Mouse (Mus musculus) kidney, postnatal 4 days (tissue): ENCODE measurements at regions not wholly inside any gene's neighbourhood (a gene's known extent, or its start where the extent isn't known, plus 50 kb on each side); places are given as distances from the start of the nearest gene placed in this dataset.

Experiments used
- DNase-seq, 2 experiments: peaks; one replicate each; pipeline ENCODE4 v3.0.0; 2021; ENCODE audit warnings: mixed read lengths in 2 of 2

- DNase-seq, result no peak
Measured at GRCm38 (mm10) chr15:64532260-64533120, 285.0 kb upstream of the Gm21798 start.

GRCm38 (mm10) chr15:64533169-64533795 is 284.2 kb upstream of the Gm21798 start:
- no peak for DNase-seq

- DNase-seq, result no peak
Measured at GRCm38 (mm10) chr15:64534166-64534565, 283.3 kb upstream of the Gm21798 start.

GRCm38 (mm10) chr15:64535160-64535559 is 282.3 kb upstream of the Gm21798 start:
- DNase-seq, result no peak

GRCm38 (mm10) chr15:64541395-64541794 is 276.1 kb upstream of the Gm21798 start:
- no peak for DNase-seq

- DNase-seq, result no peak
Measured at GRCm38 (mm10) chr15:64542250-64542901, 275.1 kb upstream of the Gm21798 start.

GRCm38 (mm10) chr15:64542908-64543307 is 274.6 kb upstream of the Gm21798 start:
- no peak for DNase-seq

GRCm38 (mm10) chr15:64546035-64546434 is 271.5 kb upstream of the Gm21798 start:
- no peak for DNase-seq

- no peak for DNase-seq
Measured at GRCm38 (mm10) chr15:64557540-64557939, 260.0 kb upstream of the Gm21798 start.

- DNase-seq, result no peak
Measured at GRCm38 (mm10) chr15:64558220-64558619, 259.3 kb upstream of the Gm21798 start.

- DNase-seq, result no peak
Measured at GRCm38 (mm10) chr15:64562431-64563111, 254.9 kb upstream of the Gm21798 start.

- DNase-seq, result no peak
Measured at GRCm38 (mm10) chr15:64564703-64565102, 252.8 kb upstream of the Gm21798 start.

- DNase-seq, result no peak
Measured at GRCm38 (mm10) chr15:64576891-64577535, 240.5 kb upstream of the Gm21798 start.

GRCm38 (mm10) chr15:64578991-64579390 is 238.5 kb upstream of the Gm21798 start:
- DNase-seq, result no peak

- DNase-seq, result no peak
Measured at GRCm38 (mm10) chr15:64580481-64580880, 237.0 kb upstream of the Gm21798 start.

GRCm38 (mm10) chr15:64581046-64581445 is 236.4 kb upstream of the Gm21798 start:
- DNase-seq, result no peak

GRCm38 (mm10) chr15:64584129-64584528 is 233.4 kb upstream of the Gm21798 start:
- no peak for DNase-seq

- no peak for DNase-seq
Measured at GRCm38 (mm10) chr15:64586776-64587175, 230.7 kb upstream of the Gm21798 start.

GRCm38 (mm10) chr15:64590092-64590881 is 227.2 kb upstream of the Gm21798 start:
- DNase-seq, result no peak

- DNase-seq, result no peak
Measured at GRCm38 (mm10) chr15:64613503-64613902, 204.0 kb upstream of the Gm21798 start.

GRCm38 (mm10) chr15:64618471-64618870 is 199.0 kb upstream of the Gm21798 start:
- no peak for DNase-seq

- no peak for DNase-seq
Measured at GRCm38 (mm10) chr15:64621876-64622275, 195.6 kb upstream of the Gm21798 start.
